Mouse (Mus musculus) CH12.LX (cell line): ENCODE results near the gene Agap1. TPM values are rescaled to one million over a fixed set of nuclear protein-coding genes. Genes with fewer than 3 reads are reported as not detected.

Experiments used
- DNase-seq: peaks from one replicate; pipeline ENCODE4 v3.0.0-alpha.2; 2013; ENCODE audit errors: extremely low read depth
- H3K27ac ChIP-seq: 2 replicates; pipeline ENCODE4 v1.5.1; 2012; ENCODE audit warnings: low read depth, mild to moderate bottlenecking, control low read depth, moderate library complexity; ENCODE audit not compliant: insufficient read depth
- H3K27me3 ChIP-seq: replicated peaks from 2 replicates; pipeline ENCODE3; 2012; ENCODE audit warnings: inconsistent platforms
- H3K36me3 ChIP-seq, 2 experiments: replicated peaks in 1 of 2; 2 replicates each; pipeline versions ENCODE3 to v1.6.1; 2012; ENCODE audit warnings: inconsistent platforms in 1 of 2, low read length in 1 of 2, mild to moderate bottlenecking in 1 of 2, mixed read lengths in 1 of 2, moderate library complexity in 1 of 2; ENCODE audit not compliant: control insufficient read depth in 1 of 2, insufficient read depth in 1 of 2
- H3K4me1 ChIP-seq, 2 experiments: 2 replicates each; pipeline ENCODE4 v1.6.1; 2012; ENCODE audit warnings: inconsistent platforms in 1 of 2, moderate library complexity in 1 of 2; ENCODE audit not compliant: insufficient read depth in 2 of 2, control insufficient read depth in 1 of 2
- H3K4me2 ChIP-seq: 2 replicates; pipeline ENCODE4 v1.6.1; 2012; ENCODE audit warnings: low read depth, mild to moderate bottlenecking, control low read depth; ENCODE audit not compliant: poor library complexity, insufficient read depth, severe bottlenecking
- H3K4me3 ChIP-seq, 3 experiments: fragments of 150-350 bp in 1 of 3; sonication (generic) in 1 of 3; replicated peaks in 1 of 3; 2 replicates each; pipeline versions ENCODE3 to v1.5.1; 2011 to 2012; ENCODE audit warnings: low read depth in 2 of 3, low read length in 2 of 3, mild to moderate bottlenecking in 2 of 3, moderate library complexity in 2 of 3, control low read depth in 1 of 3, improper control_type of control experiment in 1 of 3, inconsistent platforms in 1 of 3, mixed read lengths in 1 of 3; ENCODE audit not compliant: poor library complexity in 1 of 3
- H3K79me2 ChIP-seq: replicated peaks from 2 replicates; pipeline ENCODE4 v1.6.1; 2012; ENCODE audit warnings: mild to moderate bottlenecking, moderate library complexity; ENCODE audit not compliant: control insufficient read depth, poor library complexity, insufficient read depth, severe bottlenecking; ENCODE audit errors: extremely low read depth
- H3K9ac ChIP-seq: 2 replicates; pipeline ENCODE4 v1.6.1; 2012; ENCODE audit warnings: low read depth, mild to moderate bottlenecking, control low read depth, moderate library complexity; ENCODE audit not compliant: insufficient read depth
- H3K9me3 ChIP-seq: replicated peaks from 2 replicates; pipeline ENCODE3; 2012; ENCODE audit warnings: low read length, inconsistent platforms, mixed read lengths
- CHD1 ChIP-seq: IDR thresholded peaks from 2 replicates; pipeline ENCODE4 v1.6.1; 2012; ENCODE audit warnings: low read depth, low read length, improper control_type of control experiment, inconsistent platforms
- CHD2 ChIP-seq: IDR thresholded peaks from 2 replicates; pipeline ENCODE4 v1.6.1; 2011; ENCODE audit warnings: low read length, improper control_type of control experiment
- EP300 ChIP-seq: IDR thresholded peaks from 2 replicates; pipeline ENCODE4 v1.6.1; 2011; ENCODE audit warnings: low read length, improper control_type of control experiment
- HCFC1 ChIP-seq: IDR thresholded peaks from 2 replicates; pipeline ENCODE4 v1.6.1; 2012; ENCODE audit warnings: low read depth, mild to moderate bottlenecking, inconsistent platforms, low read length, improper control_type of control experiment
- JUN ChIP-seq: IDR thresholded peaks from 2 replicates; pipeline ENCODE4 v1.6.1; 2011; ENCODE audit warnings: low read depth, mild to moderate bottlenecking, low read length, improper control_type of control experiment, moderate library complexity; ENCODE audit not compliant: insufficient read depth
- JUND ChIP-seq: conservative IDR thresholded peaks from 2 replicates; pipeline ENCODE4 v1.6.1; 2011; ENCODE audit warnings: low read depth, low read length, improper control_type of control experiment
- KAT2A ChIP-seq: IDR thresholded peaks from 2 replicates; pipeline ENCODE4 v1.6.1; 2012; ENCODE audit warnings: low read length, improper control_type of control experiment, inconsistent platforms; ENCODE audit not compliant: insufficient replicate concordance
- MAX ChIP-seq: IDR thresholded peaks from 2 replicates; pipeline ENCODE4 v1.6.1; 2011; ENCODE audit warnings: low read length, improper control_type of control experiment
- MEF2A ChIP-seq: IDR thresholded peaks from 2 replicates; pipeline ENCODE4 v1.6.1; 2014; ENCODE audit warnings: low read depth, mild to moderate bottlenecking, inconsistent platforms, low read length, improper control_type of control experiment, borderline replicate concordance
- MXI1 ChIP-seq: IDR thresholded peaks from 2 replicates; pipeline ENCODE4 v1.6.1; 2011; ENCODE audit warnings: mild to moderate bottlenecking, low read depth, low read length, improper control_type of control experiment
- MYC ChIP-seq: IDR thresholded peaks from 2 replicates; pipeline ENCODE4 v1.6.1; 2011; ENCODE audit warnings: low read depth, mild to moderate bottlenecking, improper control_type of control experiment, low read length
- POLR2AphosphoS2 ChIP-seq: IDR thresholded peaks from 2 replicates; pipeline ENCODE4 v1.6.1; 2011; ENCODE audit warnings: low read depth, low read length, improper control_type of control experiment
- SMC3 ChIP-seq: IDR thresholded peaks from 2 replicates; pipeline ENCODE4 v1.6.1; 2011; ENCODE audit warnings: low read depth, low read length, improper control_type of control experiment
- TCF12 ChIP-seq: IDR thresholded peaks from 2 replicates; pipeline ENCODE4 v1.6.1; 2014; ENCODE audit warnings: low read depth, mild to moderate bottlenecking, inconsistent platforms, low read length, improper control_type of control experiment
- UBTF ChIP-seq: IDR thresholded peaks from 2 replicates; pipeline ENCODE4 v1.6.1; 2012; ENCODE audit warnings: low read depth, mild to moderate bottlenecking, inconsistent platforms, low read length, improper control_type of control experiment, moderate library complexity
- USF1 ChIP-seq: IDR thresholded peaks from 2 replicates; pipeline ENCODE4 v1.6.1; 2014; ENCODE audit warnings: low read depth, mild to moderate bottlenecking, inconsistent platforms, low read length, improper control_type of control experiment
- ZKSCAN1 ChIP-seq: IDR thresholded peaks from 2 replicates; pipeline ENCODE4 v1.6.1; 2012; ENCODE audit warnings: low read depth, inconsistent platforms, low read length, improper control_type of control experiment, borderline replicate concordance
- ZNF384 ChIP-seq: IDR thresholded peaks from 2 replicates; pipeline ENCODE4 v1.6.1; 2012; ENCODE audit warnings: low read depth, low read length, improper control_type of control experiment, inconsistent platforms
- dilution Hi-C: fragments of 300-500 bp; cut with MboI; formaldehyde crosslinking; loops from 2 replicates; pipeline ENCODE4 v1.14.3; 2020; ENCODE audit warnings: low sequenced_read_pairs; ENCODE audit not compliant: extremely low pct_unique_long_range_greater_than_20kb, extremely low pct_ligation_motif_present
- in situ Hi-C: fragments of 300-500 bp; cut with MboI; formaldehyde crosslinking; loops from 3 replicates; pipeline ENCODE4 v1.14.3; 2019; ENCODE audit warnings: low sequenced_read_pairs, low pct_ligation_motif_present, low pct_unique_long_range_greater_than_20kb, mixed read lengths
- polyA plus RNA-seq: library from polyadenylated mRNA; unstranded; fragments of >175 nt; gene quantifications from 2 replicates; pipeline ENCODE4 v1.2.1, GENCODE M21; 2012; ENCODE audit warnings: low read depth; ENCODE audit not compliant: insufficient read length
- total RNA-seq, 2 experiments: library from RNA; depleted of rRNA; stranded (reverse); fragments of 300-350 nt in 1 of 2; fragments of >200 nt in 1 of 2; gene quantifications; 2 replicates each; pipeline ENCODE4 v1.2.3; 2012 to 2014

The Agap1 gene
- total and polyA plus RNA-seq, 3 experiments: not detected

DNA sequence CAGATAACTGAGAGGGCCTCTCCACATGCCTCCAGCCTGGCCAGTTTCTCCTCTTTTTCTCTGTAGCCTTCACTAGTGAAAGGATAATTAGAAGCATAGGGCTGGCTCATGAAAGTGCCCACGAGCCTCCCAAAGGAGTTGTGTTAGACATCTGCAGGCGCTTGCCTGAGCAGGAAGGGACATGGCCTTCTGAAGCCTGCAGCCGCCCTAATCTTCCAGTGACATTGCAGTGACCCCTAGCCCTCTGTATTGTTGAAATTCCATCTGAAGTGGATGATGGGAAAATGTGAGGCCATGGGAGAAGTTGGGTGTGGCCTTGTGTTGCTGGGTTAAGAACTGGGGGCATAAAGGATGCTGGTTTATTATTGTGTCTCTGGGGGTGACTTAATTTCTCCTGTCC lies 269.5 kb downstream of the Agap1 start:
- in situ Hi-C loops: no loop called here
- TF ChIP-seq EP300 (no peak), POLR2AphosphoS2 (no peak), ZNF384 (no peak), TCF12 (no peak), MYC (no peak), CHD1 (no peak), CHD2 (no peak), USF1 (no peak), JUN (no peak), HCFC1 (no peak), JUND (no peak), MEF2A (no peak), MAX (no peak), KAT2A (no peak), MXI1 (no peak), SMC3 (no peak), UBTF (no peak)
- DNase-seq: no peak
- Histone ChIP-seq H3K36me3 (no peaks in the 10 kb centered on the region), H3K79me2 (no peaks in the 10 kb centered on the region), H3K4me1 (no peaks in the 10 kb centered on the region), H3K27ac (no peak overlapping the region), H3K27me3 (no peaks in the 10 kb centered on the region), H3K9ac (no peak overlapping the region), H3K9me3 (peaks cover 90% of the 10 kb centered on the region), H3K4me3 (no peak overlapping the region), H3K4me2 (no peak overlapping the region)
- dilution Hi-C loops: no loop called here

DNA sequence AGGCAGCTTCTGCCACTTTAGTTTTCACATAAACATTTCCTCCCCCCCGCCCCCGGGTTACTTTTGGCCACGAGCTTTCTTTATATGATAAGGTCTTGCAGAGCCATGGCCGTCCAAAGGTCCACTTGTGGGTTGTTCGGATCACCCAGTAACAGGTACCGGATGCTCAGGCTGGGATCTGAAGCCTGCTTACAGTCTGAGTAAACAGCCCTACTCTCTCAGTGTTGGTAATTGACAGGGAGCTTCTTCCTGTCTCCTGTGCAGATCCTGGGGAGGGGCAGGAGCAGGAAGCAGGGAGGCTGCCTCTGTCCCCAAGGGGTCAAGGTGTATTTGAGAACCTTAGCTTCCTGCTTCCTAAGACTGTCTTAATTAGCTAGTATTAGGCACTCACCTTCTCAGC lies 269.9 kb downstream of the Agap1 start:
- no peak for DNase-seq
- H3K4me2 ChIP-seq: no peak overlapping the region
- dilution Hi-C loops: no loop called here
- H3K79me2 ChIP-seq: no peaks in the 10 kb centered on the region
- in situ Hi-C loops: no loop called here
- no peak for TF ChIP-seq EP300
- TF ChIP-seq MXI1: no peak
- no peak for TF ChIP-seq ZKSCAN1
- no peaks in the 10 kb centered on the region for H3K36me3 ChIP-seq
- H3K27me3 ChIP-seq: no peaks in the 10 kb centered on the region
- no peak overlapping the region for H3K27ac ChIP-seq
- H3K4me1 ChIP-seq: no peaks in the 10 kb centered on the region
- no peak overlapping the region for H3K4me3 ChIP-seq
- H3K9me3 ChIP-seq: peaks cover 87% of the 10 kb centered on the region
- no peak overlapping the region for H3K9ac ChIP-seq
